Mouse (Mus musculus) left cerebral cortex, postnatal 4 days (tissue): ENCODE data around the gene Prkaa2. TPM values are rescaled to one million over a fixed set of nuclear protein-coding genes. Genes with fewer than 3 reads are reported as not detected.

Experiments
- DNase-seq: peaks from one replicate; pipeline ENCODE4 v3.0.0-alpha.2; 2022
- intact Hi-C: fragments of 180-260 bp; cut with DNase I; formaldehyde crosslinking; loops from one replicate; pipeline ENCODE4 v1.15.1; 2025
- total RNA-seq, 2 experiments: library from RNA; stranded (reverse); gene quantifications; 2 replicates each; pipeline ENCODE4 v1.2.3; 2021

The Prkaa2 gene
- 10 to 100 TPM; 35.5 to 40.7 TPM for total RNA-seq

DNA sequence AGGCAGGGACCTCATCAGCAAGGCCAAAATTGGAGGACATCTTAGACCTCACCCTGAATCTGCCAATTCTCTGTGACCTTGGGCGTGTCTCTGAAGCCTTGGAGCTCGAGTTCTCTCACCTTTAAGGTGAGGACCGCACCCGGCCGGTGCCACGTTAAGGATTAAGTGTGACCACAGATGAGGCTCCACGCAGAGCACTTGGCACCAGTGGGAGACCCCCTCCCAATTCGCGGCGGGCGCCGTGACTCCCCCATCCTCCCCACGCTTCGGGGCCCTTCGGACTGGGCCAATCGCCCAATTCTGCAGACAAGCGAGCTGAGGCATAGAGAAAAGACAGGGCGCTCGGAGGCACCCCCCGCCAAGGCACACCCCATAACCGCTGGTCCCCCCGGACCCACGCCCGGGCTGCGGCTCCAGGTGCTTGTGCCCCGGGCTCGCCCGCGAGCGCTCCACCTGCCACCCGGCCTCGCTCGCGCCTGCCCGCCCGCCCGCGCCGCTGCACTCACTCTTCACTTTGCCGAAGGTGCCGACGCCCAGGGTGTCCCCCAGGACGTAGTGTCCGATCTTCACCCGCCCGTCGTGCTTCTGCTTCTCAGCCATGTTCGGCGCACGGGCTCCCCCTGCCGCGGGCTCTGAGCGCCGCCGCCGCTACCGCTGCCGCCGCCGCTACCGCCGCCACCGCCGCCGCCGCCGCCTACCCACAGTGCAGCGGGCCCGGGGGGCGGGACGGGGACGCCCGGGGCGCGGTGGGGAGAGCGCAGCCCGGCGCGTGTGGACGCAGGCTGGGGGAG is at the start of gene Prkaa2:
Gene Prkaa2 (minus strand): TSS at position 692 of the 791 bp plus-strand sequence.
- peak; percentile 73 for DNase-seq
- intact Hi-C loops, result loop anchor here (10.0 kb wide), 1 partner anchor 75 kb away; no protein-coding TSS in a partner anchor

DNA sequence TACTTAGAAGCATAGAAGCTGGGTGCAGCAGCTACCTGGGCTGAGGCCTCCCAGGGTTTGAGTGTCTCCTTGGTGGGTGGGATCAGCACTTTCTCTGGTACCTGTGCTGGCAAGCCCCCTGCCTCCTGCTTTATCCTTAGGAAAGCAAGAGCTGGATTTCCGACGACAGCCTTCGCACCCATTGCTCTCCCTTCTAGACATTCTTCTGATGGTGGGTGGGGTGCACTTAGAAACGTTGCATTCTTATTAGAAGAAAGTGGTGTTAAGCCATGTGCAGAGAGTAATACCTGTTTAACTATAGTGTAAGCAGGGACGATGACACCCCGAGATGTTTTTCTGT is 49.8 kb upstream of the Prkaa2 start:
- intact Hi-C loops, result loop anchor here (5.0 to 10.0 kb wide), 3 partner anchors 758 to 1215 kb away; no protein-coding TSS in a partner anchor
- no peak for DNase-seq

DNA sequence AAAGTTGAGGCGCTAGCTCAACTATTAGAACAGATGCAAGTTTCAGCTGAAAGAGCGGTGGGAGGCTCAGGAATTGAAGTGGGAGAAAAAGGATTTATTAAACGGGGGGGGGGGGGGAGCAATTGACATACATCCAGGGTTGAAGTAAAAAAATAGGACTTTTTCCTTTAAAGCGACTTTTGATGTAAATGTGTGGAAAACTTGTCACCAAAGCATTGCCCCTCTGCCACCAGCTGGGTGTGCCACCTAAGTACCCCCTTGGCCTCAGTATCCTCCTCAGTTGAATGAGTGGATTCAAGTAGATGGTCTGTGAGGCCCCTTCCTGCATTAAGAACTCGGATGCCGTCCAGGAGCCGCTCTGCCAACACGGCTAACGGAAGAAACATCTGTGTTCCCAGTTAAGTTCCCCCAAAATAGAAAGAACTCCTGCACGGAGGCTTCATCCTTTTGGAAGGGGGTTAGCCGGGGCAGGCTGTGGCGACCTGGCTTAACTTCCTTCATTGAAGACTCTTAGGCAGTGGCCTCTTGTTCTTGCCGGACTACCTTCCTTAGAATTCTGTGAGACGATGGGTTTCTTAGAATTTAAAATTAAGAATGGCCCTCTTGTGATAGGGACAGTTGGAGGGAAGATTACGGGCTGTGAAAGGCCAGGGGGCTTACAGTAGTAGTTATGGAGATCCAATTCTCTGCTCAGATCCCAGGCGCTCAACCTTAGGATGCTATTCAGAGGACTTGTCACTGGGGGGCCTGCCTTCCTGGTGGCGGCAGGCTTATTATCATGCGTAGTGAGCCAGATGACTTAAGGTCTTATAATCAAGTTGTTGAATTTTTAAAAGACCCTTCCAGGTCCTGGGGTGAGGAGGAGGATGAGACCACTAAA is 49.2 kb upstream of the Prkaa2 start:
- intact Hi-C loops, result loop anchor here (5.0 to 10.0 kb wide), 3 partner anchors 758 to 1216 kb away; no protein-coding TSS in a partner anchor

DNA sequence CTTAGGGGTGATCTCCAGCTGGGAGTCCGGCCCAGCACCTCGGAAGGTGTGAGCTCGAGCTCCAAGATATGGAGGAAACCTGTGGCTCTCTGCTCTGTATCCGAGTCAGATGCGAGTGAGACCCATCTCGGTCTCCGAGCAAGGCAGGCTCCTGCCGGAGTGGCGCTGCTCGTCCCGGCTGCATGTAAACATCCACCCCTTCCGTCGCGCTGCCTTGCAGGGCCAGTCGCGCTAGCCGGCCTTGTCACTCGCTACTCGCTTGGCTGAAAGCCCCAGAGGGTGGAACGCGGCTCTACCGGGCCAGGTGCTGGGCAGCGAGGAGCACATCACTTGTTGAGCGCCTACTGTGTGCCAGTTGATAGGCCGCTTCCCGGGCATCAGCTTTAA is 48.5 kb upstream of the Prkaa2 start:
- intact Hi-C loops, result loop anchor here (5.0 to 10.0 kb wide), 3 partner anchors 759 to 1217 kb away; no protein-coding TSS in a partner anchor
- DNase-seq, result peak; percentile 78

More for the DNA sequence above, 49.2 kb upstream of the Prkaa2 start:
- no peak for DNase-seq

DNA sequence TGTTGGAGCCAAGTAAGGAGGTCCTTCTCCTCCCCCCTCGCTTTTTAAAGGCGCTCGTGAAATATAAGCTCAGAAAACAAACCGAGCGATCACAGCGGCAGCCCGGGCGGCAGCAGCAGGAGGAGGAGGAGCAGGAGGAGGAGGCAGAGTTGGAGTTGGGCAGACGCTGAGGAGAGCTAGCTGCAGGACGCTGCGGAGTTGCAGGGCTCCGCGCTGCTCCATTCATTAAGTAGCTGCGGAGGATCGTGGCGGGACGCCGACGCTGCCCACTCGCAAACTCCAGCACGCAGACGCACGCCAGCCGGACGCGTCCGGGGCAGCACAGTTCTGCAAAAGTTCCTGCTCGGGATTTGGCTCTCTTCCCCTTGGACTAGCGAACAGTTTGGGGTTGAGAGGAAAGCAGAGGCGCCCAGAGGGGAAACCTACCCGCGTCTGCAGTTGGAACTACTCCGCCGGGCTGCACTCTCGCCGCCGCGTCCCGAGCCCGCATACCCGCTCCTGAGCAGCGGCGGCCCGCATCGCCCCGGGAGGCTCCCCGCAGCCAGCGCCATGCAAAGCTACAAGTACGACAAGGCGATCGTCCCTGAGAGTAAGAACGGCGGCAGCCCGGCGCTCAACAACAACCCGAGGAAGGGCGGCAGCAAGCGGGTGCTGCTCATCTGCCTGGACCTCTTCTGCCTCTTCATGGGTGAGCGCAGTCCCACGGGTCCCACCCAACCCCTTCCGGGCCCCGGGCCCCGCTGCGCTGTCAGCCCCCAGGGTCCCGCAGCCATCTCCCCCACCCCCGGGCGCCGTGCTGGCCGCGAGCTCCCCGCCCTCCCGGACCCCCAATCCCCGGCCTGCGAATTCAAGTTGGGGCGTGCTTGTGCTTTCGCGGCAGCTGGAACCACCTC is 47.8 kb upstream of the Prkaa2 start, which contains the start of gene Plpp3:
Gene Plpp3 (plus strand): TSS at position 72 of the 893 bp plus-strand sequence.
- intact Hi-C loops, result loop anchor here (5.0 to 10.0 kb wide), 3 partner anchors 760 to 1217 kb away; no protein-coding TSS in a partner anchor

DNA sequence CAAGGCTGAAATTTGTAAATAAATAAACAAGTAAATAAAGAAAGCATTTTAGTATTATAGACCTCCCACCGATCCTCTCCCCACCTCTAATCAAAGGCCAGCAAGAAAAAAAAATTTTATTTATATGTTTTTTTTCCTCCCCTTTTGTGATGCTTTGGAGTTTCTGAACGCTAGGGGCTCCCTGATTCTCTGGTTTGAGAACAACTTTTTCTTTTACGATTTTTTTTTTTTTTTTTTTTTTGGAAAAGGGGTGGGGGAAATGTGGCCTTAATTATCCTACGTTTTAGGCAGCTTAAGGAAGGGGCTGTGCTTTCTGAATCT is 47.2 kb upstream of the Prkaa2 start:
- intact Hi-C loops, result loop anchor here (5.0 to 10.0 kb wide), 3 partner anchors 760 to 1218 kb away; no protein-coding TSS in a partner anchor
- DNase-seq, result no peak

More for the DNA sequence above, 47.8 kb upstream of the Prkaa2 start, which contains the start of gene Plpp3:
- DNase-seq, result peak; percentile 74

DNA sequence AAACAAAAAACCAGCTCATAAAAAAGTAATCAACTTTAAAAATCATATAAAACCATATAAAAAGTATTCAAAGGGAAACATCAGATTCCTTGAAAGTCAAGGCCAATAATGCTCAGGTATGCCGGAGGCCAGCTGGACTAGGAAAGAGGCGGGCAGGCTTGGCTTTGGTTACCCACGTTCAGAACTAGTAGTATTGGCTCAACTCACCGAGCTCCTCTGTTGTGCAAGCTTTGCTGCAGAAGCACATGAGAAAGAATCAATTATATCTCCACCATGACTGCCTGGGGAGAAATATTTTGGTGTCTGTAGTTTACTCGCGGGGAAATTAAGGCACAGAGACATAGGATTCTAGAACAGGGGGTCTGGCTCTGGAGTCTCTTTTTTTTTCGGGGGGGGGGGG is 46.6 kb upstream of the Prkaa2 start:
- no peak for DNase-seq
- intact Hi-C loops, result loop anchor here (5.0 to 10.0 kb wide), 3 partner anchors 761 to 1219 kb away; no protein-coding TSS in a partner anchor

DNA sequence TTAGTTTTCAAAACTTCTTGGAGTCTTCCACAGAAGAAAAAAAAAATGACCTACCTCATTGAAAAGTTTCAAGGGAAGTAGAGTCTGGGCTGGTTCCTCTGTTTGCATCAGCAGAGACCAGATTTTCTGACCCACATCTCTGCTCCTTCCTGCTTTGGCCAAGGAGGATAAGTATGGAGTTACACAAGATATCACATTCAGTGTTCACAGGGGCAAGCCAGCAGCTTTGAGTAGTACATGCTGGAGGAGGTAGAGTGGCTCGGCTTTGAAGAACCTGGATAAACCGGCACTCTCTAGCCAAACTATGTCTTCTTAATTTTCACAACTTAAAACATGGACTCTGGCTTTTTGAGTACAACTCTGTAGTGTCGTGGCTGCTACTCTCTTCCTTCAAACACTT is 43.5 kb upstream of the Prkaa2 start:
- intact Hi-C loops, result loop anchor here (10.0 kb wide), 1 partner anchor 1222 kb away; no protein-coding TSS in a partner anchor
- DNase-seq, result no peak

DNA sequence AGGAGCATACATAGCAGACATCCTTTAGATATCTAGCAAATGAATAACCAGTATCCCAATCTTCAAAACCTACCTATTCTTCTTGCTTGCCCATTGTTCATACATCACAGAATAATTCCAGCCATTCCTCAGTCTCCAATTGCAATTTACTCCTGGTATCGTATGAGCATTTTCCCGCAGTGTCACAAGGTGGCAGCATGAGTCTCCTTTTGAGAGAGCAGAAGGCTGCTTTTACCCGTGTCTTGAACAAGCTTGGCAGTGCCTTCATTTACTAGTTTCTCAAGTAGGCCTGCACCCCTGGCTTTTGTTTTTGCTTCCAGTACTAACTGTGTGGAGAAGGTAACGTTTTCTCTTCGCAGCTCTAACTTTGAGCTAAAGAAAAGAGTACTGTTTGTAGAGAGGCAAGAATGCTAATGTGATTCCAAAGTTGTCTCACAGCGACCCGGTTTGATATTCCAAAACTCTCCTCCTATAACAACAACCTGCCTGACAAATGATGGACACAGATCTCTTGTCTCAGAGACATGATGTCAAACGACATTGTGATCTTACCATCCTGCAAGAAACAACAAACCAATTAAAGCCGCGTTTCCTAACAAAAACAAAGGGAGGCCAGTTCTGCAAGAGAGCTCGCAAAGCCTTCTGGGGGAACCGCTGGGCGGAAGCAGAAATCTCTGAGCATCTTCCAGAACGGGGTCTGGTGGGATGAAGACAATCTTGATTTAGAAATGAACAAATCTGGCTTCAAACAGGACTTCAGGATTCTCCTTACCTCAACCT is 42.4 kb upstream of the Prkaa2 start:
- intact Hi-C loops, result loop anchor here (10.0 kb wide), 1 partner anchor 1223 kb away; no protein-coding TSS in a partner anchor
- peak; percentile 72 for DNase-seq

DNA sequence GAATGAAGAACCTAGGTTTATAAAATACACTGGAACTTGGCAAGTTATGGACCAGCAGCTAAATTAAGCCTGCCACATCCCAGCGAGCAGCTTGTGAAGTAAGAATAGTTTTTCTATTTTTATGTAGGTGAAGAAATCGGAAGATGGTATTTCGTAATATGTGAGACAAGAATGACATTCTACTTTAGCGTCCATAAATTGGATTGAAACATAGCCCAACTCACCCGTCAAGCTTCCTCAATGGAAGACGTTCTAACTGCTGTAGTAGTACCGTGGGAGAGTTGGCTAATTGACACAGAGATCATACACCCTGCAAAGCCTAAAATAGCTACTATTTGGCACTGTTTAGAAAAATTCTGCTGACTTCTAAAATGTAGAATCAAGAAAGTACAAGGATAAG is 39.8 kb upstream of the Prkaa2 start:
- intact Hi-C loops, result no loop called here
- no peak for DNase-seq

DNA sequence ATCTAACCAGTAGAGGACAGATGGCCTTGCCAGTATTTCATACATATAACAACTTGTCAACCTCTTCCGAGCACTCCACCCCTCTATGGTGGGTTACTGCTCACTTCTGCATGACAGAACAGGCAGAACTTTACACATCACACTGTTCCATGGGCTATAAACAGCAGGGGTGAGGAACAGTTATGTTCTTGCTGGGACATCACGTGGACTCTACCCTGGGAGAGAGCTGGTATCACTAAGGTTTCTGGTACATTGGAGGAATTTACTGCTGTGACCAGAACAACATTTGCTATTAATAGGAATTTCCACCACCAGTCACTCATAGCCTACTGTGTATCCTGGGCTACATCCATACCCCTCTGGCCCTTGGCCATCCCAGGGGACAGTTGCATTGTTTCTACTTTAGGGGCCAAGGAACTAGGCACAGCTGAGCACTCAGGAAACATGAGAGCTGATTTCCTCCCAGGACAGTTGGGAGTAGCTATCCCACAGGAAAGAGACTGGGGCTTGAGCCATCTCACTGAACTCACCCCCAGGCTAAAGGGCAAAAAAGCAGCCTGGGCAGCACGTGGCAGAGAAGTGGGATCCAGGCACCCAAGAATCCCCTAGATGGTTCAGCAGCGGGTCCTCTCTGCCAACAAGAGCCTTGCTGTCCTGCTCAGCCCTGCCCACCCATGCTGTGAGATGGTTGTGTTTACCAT is 23.8 kb upstream of the Prkaa2 start:
- no peak for DNase-seq
- intact Hi-C loops, result no loop called here

DNA sequence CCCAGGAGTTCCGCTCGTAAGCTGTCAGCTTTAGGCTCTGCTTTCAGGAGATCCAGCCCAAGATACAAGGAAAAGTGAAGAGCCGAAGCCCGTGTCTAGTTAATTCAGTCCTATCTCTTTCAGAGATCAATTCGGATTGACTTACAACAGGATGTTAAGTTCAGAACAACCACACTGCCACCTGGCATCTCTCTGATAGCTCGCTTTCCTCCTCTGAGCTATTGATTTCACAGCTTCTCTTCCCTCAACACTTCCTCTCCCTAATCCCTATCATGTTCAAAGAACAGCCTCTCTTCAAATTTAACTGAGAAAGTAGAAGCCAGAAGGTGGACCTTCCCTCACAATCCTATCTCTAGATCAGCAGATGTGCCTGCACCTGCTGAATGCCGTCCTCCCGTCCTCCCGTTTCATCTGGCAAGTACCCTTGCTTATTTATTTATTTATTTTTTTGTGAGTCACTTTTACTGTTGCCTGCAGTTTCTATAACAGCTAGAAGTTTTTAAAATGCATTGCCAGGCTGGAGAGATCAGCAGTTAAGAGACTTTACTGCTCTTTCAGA is 22.1 kb upstream of the Prkaa2 start:
- intact Hi-C loops, result no loop called here

DNA sequence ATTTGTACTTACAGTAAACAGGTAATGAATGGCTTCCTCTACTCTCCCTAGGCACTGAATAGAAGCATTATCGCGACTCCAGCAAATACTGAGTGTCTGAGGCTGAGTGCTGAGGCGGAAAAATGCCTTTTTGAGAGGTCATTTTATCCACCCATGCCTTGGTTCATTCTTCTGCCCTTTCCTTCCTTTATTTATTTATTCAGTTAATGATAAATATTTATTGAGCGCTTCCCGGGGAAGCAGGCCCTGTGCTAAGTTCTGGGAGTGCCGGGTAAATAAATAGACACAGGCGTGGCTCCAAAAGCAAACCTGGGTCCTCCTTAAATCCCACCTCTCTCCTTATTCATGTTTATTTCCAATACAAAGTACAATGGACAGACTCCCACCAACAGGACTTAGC is 19.5 kb upstream of the Prkaa2 start:
- DNase-seq, result no peak
- intact Hi-C loops, result no loop called here

More for the DNA sequence above, 22.1 kb upstream of the Prkaa2 start:
- no peak for DNase-seq

DNA sequence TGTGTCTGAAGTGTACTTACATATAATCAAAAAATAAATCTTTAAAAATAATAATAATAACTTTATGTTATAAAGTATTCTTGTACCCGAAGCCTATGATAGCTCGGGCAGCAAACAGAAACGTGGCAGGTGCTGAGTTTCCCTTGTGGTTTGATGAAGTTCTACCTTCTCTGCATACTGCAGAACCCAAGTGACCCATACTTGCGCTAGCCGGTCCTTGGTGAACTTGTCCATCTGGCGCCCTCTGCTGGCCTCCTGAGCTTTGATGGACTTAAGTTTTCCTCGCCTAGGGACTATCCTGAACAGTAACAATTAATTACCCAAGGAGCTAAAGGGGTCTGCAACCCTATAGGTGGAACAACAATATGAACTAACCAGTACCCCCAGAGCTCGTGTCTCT is 12.7 kb upstream of the Prkaa2 start:
- peak; percentile 76 for DNase-seq
- intact Hi-C loops, result no loop called here

DNA sequence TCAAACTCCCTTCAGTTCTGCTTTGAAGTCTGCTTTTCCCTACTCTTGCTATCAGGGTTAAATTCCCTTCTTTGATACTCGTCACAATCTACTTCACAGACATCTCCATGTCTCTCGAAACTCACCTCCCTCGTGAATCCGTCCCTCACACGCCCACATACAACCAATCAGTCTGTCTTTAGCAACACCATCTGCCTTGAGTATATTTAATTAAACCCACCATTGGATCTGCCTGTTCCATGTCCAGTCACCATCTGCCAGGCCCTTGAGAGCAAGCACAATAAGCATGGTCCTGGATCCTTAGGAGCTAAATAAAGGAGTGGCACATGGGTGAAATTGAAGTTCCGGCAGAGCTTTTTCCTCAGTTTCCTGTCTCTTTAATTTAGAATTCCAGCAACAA is 11.4 kb upstream of the Prkaa2 start:
- DNase-seq, result peak; percentile 16
- intact Hi-C loops, result no loop called here

DNA sequence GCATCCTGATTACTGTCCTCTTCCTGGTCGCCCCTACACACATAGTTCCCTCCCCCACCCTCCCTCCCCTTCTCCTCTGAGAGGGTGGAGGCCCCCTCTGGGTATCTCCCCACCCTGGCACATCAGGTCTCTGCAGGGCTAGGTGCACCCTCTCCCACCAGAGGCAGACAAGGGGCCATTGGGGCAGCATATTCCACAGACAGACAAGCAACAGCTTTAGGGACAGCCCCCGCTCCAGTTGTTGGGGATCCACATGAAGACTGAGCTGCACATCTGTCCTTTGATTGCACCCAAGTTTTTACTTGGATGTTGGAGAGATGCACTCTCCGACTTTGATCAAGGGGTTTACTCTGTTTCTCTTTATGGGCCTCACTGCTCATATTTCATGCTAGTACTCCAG is 3.8 kb upstream of the Prkaa2 start:
- intact Hi-C loops, result no loop called here
- DNase-seq, result no peak

DNA sequence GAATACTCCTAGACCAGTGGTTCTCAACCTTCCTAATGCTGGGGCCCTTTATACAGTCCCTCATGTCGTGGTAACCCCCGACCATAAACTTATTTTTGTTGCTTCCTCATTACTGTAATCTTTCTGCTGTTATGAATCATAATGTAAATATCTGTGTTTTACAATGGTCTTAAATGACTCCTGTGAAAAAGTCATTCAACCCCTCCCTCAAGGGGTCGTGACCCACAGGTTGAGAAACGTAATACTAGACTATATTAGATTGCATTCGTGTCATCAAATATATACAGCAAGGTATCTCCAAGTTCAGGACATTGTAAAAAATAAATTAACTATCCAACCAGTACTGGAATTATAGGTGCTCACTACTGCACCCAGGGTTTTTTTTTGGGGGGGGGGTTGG is 3.4 kb upstream of the Prkaa2 start:
- intact Hi-C loops, result no loop called here
- no peak for DNase-seq

DNA sequence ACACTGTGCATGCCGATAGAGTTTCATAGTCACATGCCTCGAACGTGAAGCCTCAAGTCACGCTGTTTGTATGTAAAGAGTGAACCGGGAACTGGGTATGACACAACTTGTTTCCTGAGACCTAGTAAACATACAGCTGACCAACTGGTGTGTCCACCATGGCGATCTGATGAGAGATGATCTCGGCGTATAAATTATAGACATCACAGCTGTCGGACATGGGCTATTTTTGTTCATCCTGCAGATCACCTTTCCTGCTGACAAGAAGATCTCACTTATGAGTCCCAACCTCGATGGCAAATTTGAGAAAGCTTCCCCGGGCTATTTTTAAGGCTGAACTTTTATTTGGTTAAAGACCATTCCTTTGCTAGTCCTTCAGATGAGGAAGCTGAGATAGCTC is 2.1 kb upstream of the Prkaa2 start:
- intact Hi-C loops, result no loop called here

DNA sequence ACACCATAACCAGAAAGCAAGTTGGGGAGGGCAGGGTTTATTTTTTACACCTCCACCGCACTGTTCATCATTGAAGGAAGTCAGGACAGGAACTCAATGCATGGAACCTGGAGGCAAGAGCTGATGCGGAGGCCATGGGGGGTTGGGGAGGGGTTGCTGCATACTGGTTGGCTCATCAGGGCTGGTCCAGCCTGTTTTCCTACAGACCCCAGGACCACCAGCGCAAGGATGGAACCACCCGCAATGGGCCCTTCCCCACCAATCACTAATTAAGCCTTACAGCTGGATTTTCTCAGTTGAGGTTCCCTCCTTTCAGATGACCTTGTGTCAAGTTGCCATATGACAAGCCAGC is 970 bp upstream of the Prkaa2 start:
- DNase-seq, result peak; percentile 11
- intact Hi-C loops, result no loop called here

More for the DNA sequence above, 2.1 kb upstream of the Prkaa2 start:
- no peak for DNase-seq
